Mouse (Mus musculus) midbrain, postnatal 0 days (tissue): ENCODE results near the gene Cldn4. TPM values are rescaled to one million over a fixed set of nuclear protein-coding genes. Genes with fewer than 3 reads are reported as not detected.
"Not testable (repeated sequence)": the region's sequence is repeated elsewhere in the genome, so short reads cannot be mapped to it uniquely, and the experiment has no call there.

Experiments
- ATAC-seq: fragments of 200-750 bp; cut with Nextera tagmentation; 2 replicates; pipeline ENCODE4 v1.8.0; 2017; ENCODE audit warnings: moderate number of reproducible peaks, mild to moderate bottlenecking, moderate TSS enrichment, moderate library complexity; ENCODE audit not compliant: low FRiP score
- DNase-seq: peaks from one replicate; pipeline ENCODE4 v3.0.0-alpha.2; 2015; ENCODE audit warnings: low spot score
- H3K27ac ChIP-seq: fragments of 300-500 bp; sonication (generic); 2 replicates; pipeline ENCODE4 v1.5.1; 2014; ENCODE audit warnings: low read depth, mild to moderate bottlenecking, low read length, mixed read lengths
- H3K27me3 ChIP-seq: fragments of 300-500 bp; sonication (generic); 2 replicates; pipeline ENCODE4 v1.6.1; 2014; ENCODE audit warnings: low read length, control low read depth, mixed read lengths; ENCODE audit not compliant: insufficient read depth
- H3K36me3 ChIP-seq: fragments of 300-500 bp; sonication (generic); 2 replicates; pipeline ENCODE4 v1.6.1; 2014; ENCODE audit warnings: low read length, control low read depth, mixed read lengths; ENCODE audit not compliant: insufficient read depth
- H3K4me1 ChIP-seq: fragments of 300-500 bp; sonication (generic); 2 replicates; pipeline ENCODE4 v1.6.1; 2014; ENCODE audit warnings: mild to moderate bottlenecking, control low read depth, antibody characterized with exemption, low read length, mixed read lengths; ENCODE audit not compliant: insufficient read depth
- H3K4me2 ChIP-seq: fragments of 300-500 bp; sonication (generic); 2 replicates; pipeline ENCODE4 v1.6.1; 2014; ENCODE audit warnings: low read depth, mild to moderate bottlenecking, low read length, mixed read lengths; ENCODE audit not compliant: poor library complexity, severe bottlenecking
- H3K4me3 ChIP-seq: fragments of 300-500 bp; sonication (generic); 2 replicates; pipeline ENCODE4 v1.5.1; 2014; ENCODE audit warnings: low read depth, mild to moderate bottlenecking, low read length, moderate library complexity
- H3K9ac ChIP-seq: fragments of 300-500 bp; sonication (generic); replicated peaks from 2 replicates; pipeline ENCODE4 v1.6.1; 2014; ENCODE audit warnings: mild to moderate bottlenecking, low read length, moderate library complexity, mixed read lengths; ENCODE audit not compliant: poor library complexity, severe bottlenecking
- H3K9me3 ChIP-seq: fragments of 300-500 bp; sonication (generic); 2 replicates; pipeline ENCODE4 v1.6.1; 2016; ENCODE audit warnings: low read length, control low read depth
- CTCF ChIP-seq: IDR thresholded peaks from 2 replicates; pipeline ENCODE4 v1.5.1; 2016; ENCODE audit warnings: antibody characterized with exemption, mild to moderate bottlenecking
- WGBS: fragments of 180-500 bp; shearing (Covaris S2); extraction: QIAGEN DNeasy Blood & Tissue Kit; methylation state at CpG from one replicate; pipeline ENCODE4 v1.1.7; 2014; 5-methylcytosine and 5-hydroxymethylcytosine counted together
- polyA plus RNA-seq: library from polyadenylated mRNA; unstranded; fragments of >200 nt; fragmentation: Nextera tagmentation; extraction: Ambion mirVana; gene quantifications from 2 replicates; pipeline ENCODE4 v1.2.1, GENCODE M21; 2015
- total RNA-seq: library from RNA; depleted of rRNA; stranded (reverse); fragments of >200 nt; gene quantifications from 2 replicates; pipeline ENCODE4 v1.2.3, GENCODE M21; 2014

Cldn4 gene
- total and polyA plus RNA-seq, 2 experiments from 2014 or later = 0.77 TPM; not detected in 1

DNA sequence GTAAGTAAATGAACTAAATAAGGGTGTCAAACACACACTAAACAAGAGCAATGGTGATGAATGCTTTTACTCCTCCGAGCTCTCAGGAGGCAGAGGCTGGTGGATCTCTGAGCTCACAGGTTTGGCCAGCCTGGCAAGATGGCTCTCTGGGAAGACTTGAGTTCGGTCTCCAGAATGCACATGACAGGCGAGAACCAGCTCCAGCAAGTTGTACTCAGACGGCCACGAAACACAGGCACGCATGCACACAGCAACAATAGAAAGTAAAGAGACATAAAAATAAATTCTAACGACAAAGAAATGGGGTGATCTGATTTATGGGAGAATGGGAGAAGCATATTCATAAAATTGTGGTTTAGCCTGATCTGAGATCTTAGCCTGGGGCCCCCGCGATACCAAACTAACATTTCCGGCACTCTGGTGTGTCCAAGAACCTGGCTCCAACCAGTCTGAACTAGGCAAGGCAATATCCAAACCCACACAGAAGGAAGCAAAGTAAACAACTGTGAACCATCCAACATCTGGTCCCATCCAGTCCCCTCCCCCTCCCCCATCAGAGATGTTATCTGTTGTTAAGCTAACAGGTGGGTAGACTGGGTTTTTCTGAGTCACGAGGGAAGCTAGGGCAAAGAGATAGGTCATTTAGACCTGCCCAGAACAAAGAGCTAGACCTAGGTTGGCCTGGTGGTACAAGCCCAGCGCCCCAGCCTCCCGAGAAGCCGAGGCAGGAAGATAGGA is 5.1 kb downstream of the Cldn4 start:
- TF ChIP-seq CTCF = no peak
- H3K4me1 ChIP-seq = no peaks in the 10 kb centered on the region
- H3K9ac ChIP-seq = no peak overlapping the region
- ATAC-seq (no peak), DNase-seq (no peak)
- H3K4me3 ChIP-seq = no peak overlapping the region
- no peak overlapping the region for H3K4me2 ChIP-seq
- no peaks in the 10 kb centered on the region for H3K9me3 ChIP-seq
- WGBS = 88% methylated on average over 14 of the region's 14 CpGs
- H3K27ac ChIP-seq = no peak overlapping the region
- H3K36me3 ChIP-seq = no peaks in the 10 kb centered on the region
- H3K27me3 ChIP-seq = peaks cover 14% of the 10 kb centered on the region; the same call in 1 of the 2 replicates

DNA sequence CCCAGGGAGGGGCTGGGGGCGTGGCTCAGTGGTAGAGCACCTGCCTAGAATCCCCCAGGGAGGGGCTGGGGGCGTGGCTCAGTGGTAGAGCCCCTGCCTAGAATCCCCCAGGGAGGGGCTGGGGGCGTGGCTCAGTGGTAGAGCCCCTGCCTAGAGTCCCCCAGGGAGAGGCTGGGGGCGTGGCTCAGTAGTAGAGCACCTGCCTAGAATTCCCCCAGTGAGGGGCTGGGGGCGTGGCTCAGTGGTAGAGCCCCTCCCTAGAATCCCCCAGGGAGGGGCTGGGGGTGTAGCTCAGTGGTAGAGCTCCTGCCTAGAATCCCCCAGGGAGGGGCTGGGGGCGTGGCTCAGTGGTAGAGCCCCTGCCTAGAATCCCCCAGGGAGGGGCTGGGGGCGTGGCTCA is 7.2 kb downstream of the Cldn4 start:
- H3K4me3 ChIP-seq, H3K27ac ChIP-seq, H3K27me3 ChIP-seq, H3K9ac ChIP-seq, H3K4me2 ChIP-seq, ATAC-seq, DNase-seq, H3K36me3 ChIP-seq, H3K4me1 ChIP-seq, H3K9me3 ChIP-seq: not testable (repeated sequence)
- WGBS = 86% methylated on average over 2 of the region's 7 CpGs

DNA sequence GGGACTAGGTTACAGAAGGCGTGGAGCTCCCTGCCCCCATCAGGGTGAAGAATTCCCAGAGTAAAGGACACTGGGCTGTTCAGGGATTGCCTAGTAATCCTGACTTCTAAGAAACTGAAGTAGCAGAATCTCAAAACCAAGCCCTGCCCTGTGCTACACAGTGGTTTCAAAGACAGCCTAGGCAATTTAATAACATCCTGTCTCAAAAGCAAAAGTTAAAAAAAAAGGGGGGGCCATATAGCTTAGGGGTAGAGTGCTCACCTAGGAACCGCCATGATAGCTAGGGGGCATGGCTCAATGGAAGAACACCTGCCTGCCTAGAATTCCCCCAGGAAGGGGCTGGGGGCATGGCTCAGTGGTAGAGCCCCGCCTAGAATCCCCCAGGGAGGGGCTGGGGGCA is 7.7 kb downstream of the Cldn4 start:
- Histone ChIP-seq H3K4me3 (no peak overlapping the region), H3K4me2 (no peak overlapping the region), H3K9me3 (no peaks in the 10 kb centered on the region), H3K36me3 (no peaks in the 10 kb centered on the region), H3K4me1 (no peaks in the 10 kb centered on the region), H3K27ac (no peak overlapping the region), H3K9ac (no peak overlapping the region), H3K27me3 (no peaks in the 10 kb centered on the region)
- 73% methylated on average over 3 of the region's 3 CpGs for WGBS
- TF ChIP-seq CTCF = no peak
- DNase-seq = no peak
- ATAC-seq = no peak

DNA sequence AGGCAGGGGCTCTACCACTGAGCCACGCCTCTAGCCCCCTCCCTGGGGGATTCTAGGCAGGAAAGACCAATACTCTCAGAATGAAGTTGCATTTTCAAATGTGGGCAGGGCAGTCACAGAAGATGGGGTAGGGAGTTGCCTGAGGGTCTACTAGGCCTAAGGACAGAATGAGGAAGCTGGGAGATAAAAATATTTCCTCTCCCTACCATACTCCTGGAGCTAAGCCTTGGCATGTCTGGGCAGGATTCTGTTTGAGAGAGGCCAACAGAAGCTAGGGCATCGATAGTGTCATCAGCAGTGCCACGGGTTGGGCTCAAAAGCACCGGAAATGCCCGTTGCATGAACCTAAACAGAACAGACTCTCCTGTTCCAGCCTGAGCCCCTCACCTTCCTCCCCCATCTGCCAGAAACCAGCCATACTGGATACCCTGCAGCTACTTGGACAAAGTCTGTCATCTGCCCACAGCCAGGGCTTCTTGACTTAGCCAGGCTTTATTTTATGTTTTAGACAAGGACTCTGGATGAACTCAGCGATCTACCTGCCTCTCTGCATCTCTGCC is 10.0 kb downstream of the Cldn4 start:
- no peak for ATAC-seq
- 88% methylated on average over 6 of the region's 6 CpGs for WGBS

DNA sequence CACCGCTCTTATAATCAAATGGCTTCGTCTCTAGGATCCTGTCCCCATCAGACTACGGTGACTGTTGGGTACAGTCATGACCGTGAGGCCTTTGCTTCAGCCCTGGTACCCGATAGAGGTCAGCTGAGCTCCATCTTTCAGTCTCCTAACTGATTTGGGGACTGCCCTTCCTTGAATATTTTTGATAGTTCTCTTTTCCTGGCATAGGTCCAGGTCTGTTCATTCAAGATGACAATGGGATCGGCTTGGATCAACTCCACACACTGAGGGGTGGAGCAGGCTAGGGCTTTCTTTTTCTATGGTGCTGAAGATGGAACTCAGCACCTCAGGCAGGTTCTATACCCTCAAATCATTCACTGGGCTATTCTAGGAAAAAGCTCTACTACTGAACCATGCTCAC is 10.7 kb downstream of the Cldn4 start:
- no peak for TF ChIP-seq CTCF

More for the DNA sequence above, 10.0 kb downstream of the Cldn4 start:
- no peaks in the 10 kb centered on the region for H3K36me3 ChIP-seq
- TF ChIP-seq CTCF = no peak
- no peak for DNase-seq
- H3K9me3 ChIP-seq = no peaks in the 10 kb centered on the region
- no peak overlapping the region for H3K27ac ChIP-seq
- no peaks in the 10 kb centered on the region for H3K27me3 ChIP-seq
- H3K4me1 ChIP-seq = 0 out of 2 replicates have a peak, but pooled peaks cover 4% of the 10 kb centered on the region
- H3K4me3 ChIP-seq = no peak overlapping the region
- H3K9ac ChIP-seq = no peak overlapping the region
- no peak overlapping the region for H3K4me2 ChIP-seq

DNA sequence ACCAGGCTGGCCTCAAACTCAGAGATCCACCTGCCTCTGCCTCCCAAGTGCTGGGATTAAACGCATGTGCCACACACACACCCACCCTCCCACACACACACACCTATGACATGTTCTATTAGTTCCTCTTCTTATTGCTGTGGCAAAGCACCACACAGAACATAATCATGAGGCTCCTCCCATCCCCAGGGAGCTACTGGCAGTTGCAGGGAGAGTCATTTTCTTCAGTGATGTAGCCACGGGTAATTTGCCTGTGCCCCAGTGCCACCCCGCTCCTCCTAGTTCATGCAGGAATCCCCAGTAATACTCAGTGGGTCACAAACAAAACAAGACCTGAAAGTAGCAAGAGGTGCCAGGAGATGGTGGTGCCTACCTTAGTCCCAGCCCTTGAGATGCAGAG is 12.1 kb downstream of the Cldn4 start:
- Histone ChIP-seq H3K4me3 (no peak overlapping the region), H3K27ac (no peak overlapping the region), H3K36me3 (no peaks in the 10 kb centered on the region), H3K4me1 (0 out of 2 replicates have a peak, but pooled peaks cover 4% of the 10 kb centered on the region), H3K27me3 (no peaks in the 10 kb centered on the region), H3K4me2 (no peak overlapping the region), H3K9me3 (no peaks in the 10 kb centered on the region), H3K9ac (no peak overlapping the region)
- 88% methylated on average over 3 of the region's 3 CpGs for WGBS
- TF ChIP-seq CTCF = no peak
- DNase-seq = no peak
- no peak for ATAC-seq

More for the DNA sequence above, 10.7 kb downstream of the Cldn4 start:
- Histone ChIP-seq H3K36me3 (no peaks in the 10 kb centered on the region), H3K4me1 (0 out of 2 replicates have a peak, but pooled peaks cover 4% of the 10 kb centered on the region), H3K9me3 (no peaks in the 10 kb centered on the region), H3K4me2 (no peak overlapping the region), H3K9ac (no peak overlapping the region), H3K4me3 (no peak overlapping the region), H3K27ac (no peak overlapping the region), H3K27me3 (no peaks in the 10 kb centered on the region)
- 91% methylated on average over 6 of the region's 6 CpGs for WGBS
- ATAC-seq (no peak), DNase-seq (no peak)

DNA sequence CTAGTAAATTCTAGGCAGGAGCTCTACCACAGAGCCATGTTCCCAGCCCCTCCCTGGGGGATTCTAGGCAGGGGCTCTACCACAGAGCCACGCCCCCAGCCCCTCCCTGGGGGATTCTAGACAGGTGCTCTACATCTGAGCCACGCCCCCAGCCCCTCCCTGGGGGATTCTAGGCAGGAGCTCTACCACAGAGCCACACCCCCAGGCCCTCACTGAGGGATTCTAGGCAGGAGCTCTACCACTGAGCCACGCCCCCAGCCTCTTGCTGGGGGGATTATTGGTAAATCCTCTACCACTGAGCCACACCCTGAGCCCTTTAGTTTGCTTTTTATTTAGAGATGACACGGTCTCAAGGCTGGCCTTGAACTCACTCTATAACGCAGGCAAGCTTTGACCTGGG is 13.0 kb downstream of the Cldn4 start:
- not testable (repeated sequence) for H3K9ac ChIP-seq, ATAC-seq, DNase-seq, H3K4me2 ChIP-seq, H3K27me3 ChIP-seq, H3K4me3 ChIP-seq, H3K4me1 ChIP-seq, H3K27ac ChIP-seq, H3K36me3 ChIP-seq, H3K9me3 ChIP-seq
- 93% methylated on average over 5 of the region's 5 CpGs for WGBS
